Mouse (Mus musculus): Measurements from ENCODE around the gene Ing3.

Ing3 gene

DNA sequence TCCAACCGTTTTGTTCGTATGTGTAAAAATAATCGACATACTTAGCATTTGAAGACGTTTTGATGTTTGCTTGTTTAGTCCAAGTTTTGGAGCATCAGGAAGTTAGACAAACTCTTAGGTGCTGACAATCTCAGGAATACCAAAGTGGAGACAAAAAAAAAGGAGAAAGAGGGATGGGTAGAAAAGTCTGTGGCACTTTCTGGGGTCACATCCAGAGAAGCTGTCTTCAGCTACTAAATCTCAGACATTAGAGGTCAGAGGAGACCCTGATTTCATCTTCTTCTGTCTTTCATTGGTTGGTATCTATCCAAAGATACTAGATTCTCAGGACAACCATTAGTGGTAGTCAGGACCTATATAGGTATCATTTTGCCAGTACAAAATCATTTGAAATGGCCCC lies 41.8 kb downstream of the Ing3 start:
- no peak for DNase-seq (ENCODE audit: low spot score in 2 of 2)

GRCm38 (mm10) chr6:21993070-21993469 lies 43.7 kb downstream of the Ing3 start:
- no peak for DNase-seq (ENCODE audit: low spot score in 2 of 2)

DNA sequence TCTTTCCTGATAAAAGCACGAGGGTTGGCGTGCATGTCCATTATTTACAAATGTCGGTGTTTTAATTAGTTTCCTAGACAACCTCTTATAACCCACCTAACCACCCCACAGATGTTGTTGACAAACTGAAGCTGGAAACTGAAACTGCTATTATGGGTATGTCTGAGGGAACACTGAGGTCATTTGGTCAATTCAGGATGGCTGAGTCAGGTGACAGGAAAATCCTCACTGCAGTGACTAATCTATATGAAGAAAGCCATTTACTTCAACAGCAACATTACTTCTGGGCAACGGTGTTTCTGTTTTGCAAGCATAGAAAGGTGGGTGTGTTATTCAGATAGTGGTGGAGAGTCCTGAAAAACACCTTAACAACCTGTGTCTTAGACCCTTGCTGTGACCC lies 48.8 kb downstream of the Ing3 start:
- no peak for DNase-seq (ENCODE audit: low spot score in 2 of 2)

DNA sequence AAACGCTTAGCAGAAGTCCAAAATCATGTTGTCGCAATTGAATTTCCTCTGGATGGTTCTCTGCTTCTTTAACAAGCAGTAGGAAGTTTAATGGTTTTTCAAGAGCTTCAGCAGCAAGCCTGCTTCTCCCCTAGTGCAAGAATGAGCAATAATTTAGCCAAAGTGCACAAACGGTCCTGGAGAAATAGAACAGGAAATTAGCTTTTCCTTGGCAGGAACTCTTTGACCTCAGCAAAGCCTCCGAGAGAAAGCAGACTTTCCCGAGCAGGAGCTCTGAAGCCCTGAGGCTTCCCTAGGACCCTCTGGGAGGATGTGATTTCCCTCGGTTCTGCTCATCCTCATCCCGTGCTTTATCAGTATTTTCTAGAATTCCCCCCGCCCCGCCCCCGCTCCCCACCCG lies 49.7 kb downstream of the Ing3 start:
- DNase-seq (ENCODE audit: low spot score in 2 of 2) = no peak

DNA sequence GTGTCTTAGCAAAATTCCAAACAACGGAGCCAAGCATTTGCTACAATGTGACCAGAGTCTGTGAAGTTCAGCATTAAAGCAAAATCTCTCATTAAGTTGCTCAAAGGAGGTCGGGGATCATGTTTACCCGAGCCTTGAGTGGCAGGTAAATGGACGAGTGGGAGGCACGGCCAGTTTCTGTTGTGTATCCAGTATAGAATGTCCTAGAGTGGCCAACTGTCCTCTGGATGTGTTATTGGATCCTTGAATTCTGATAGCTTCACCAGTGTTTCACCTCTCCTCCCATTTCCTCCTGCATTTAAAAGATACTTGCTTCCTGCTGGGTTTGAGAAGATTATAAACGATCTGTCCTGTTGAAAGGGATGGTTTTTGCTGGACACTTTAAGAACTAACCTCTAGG lies 50.7 kb downstream of the Ing3 start:
- no peak for DNase-seq (ENCODE audit: low spot score in 2 of 2)

GRCm38 (mm10) chr6:22000881-22001280 lies 51.5 kb downstream of the Ing3 start:
- no peak for DNase-seq (ENCODE audit: low spot score in 2 of 2)

DNA sequence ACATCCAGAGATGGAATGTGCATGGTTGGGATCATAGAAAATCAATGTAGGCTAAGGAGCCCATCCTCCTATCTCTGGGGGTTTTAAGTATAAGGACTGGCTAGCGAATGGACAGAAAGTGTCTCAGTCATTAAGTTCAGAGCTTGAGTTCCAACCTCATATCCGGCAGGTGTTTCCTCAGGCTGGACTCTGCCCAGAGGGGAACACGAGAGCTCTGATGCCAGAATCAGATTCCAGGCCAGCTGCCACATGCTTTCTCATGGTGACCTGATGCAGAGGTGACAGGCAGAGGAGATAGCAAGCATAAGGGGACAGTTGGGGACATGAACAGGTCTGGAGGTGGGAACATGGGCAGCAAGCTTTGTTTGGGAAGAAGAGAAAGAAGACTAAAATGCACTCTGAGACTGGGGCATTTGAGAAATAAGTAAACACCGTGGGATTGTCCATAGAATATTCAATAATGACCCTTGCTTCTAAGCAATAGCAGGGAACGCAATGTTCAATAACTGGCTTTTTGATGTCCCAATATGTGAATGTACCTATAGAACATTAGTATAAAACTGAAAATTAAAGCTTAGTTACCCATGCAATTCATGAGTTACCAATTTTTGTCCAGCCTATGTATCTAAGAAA lies 52.0 kb downstream of the Ing3 start:
- DNase-seq (ENCODE audit: low spot score in 2 of 2) = no peak

- DNase-seq (ENCODE audit: low spot score in 2 of 2) = no peak
These were observed 53.3 kb downstream of the Ing3 start for GRCm38 (mm10) chr6:22002521-22003199.

DNA sequence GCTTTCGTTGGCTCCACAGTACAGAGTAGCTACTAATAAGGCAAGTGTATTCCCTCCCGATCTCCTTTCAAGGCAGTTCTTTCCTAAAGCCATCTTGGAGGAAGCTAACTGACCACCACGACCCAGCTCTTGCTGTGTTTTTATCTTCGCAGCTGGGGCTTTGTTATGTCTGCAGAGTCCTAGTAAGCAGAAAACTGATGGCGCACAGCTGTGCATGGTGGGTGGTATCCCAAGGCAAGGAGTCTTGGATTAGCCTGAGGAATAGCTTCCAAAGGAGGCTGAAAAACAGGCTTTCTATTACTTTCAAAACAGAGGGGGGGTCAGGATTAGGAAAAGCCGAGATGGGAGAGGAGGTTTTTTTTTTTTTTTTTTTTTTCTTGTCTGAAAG lies 53.8 kb downstream of the Ing3 start:
- no peak for DNase-seq (ENCODE audit: low spot score in 2 of 2)

DNA sequence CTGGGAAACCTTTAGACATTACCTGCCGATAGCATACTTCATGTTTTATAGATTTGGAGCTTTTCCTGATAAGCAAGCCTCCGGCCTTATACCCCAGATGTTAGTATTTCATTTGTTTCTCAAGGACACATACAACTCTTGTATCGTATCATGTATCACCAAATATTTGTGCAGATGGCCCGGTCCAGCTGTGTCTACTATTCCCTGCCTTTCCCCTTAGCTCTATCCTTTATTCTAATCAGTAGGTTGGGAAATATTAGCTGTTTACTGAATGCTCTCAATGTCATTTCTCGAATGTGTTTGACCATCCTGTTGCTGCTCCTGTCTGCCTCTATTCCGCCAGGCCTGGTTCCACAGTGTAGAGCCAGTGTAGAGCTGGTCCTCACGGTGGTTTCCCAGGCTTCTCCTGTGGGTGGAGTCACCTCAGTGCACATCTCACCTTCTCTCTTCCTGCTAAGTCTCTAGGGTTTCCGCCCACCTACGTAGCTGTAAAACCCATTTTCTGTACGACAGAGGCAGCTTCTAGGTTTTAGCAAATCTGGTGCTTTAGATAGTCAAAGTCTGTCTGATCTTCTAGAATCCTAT lies 54.7 kb downstream of the Ing3 start:
- no peak for DNase-seq (ENCODE audit: low spot score in 2 of 2)

GRCm38 (mm10) chr6:22008346-22008745 lies 59.0 kb downstream of the Ing3 start:
- no peak for DNase-seq (ENCODE audit: low spot score in 2 of 2)

DNA sequence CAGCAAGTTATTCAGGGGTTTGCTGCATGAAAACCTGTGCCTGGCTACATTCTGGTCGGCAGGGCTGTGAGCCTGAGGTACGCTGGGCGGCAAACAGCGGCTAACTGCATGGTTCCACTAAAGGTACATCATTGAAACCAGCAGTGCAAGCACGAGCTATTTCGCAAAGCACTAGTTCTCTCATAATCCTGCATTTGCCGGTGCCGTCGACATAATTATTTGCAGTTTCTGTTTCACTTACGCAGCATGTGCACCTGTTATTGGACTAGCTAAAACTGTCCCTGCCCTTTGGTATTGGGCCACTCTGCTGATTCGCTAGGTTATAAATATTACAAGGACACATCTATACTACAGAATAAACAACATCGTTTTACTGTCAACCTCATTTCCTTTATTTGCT lies 60.9 kb downstream of the Ing3 start:
- DNase-seq (ENCODE audit: low spot score in 2 of 2) = no peak

GRCm38 (mm10) chr6:22010761-22011281 lies 61.5 kb downstream of the Ing3 start:
- DNase-seq (ENCODE audit: low spot score in 2 of 2) = no peak

DNA sequence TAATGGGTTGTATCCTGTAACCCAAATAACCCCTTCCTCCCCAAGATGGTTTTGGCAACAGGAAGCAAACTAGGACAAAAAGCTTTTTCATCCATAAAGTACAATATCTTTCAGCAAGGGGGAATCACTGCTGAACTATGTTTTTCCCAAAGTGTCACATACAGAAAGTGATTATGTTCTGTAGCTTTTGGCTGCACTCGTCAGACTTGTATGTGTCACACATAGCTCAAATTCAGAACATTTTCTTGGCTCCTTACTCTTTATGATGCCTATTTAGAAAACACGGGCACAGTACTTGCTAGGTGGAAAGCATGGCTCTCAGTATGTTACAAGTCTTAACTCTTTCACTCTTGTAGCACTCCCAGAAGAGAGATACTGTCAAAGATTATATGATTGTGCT lies 62.2 kb downstream of the Ing3 start:
- no peak for DNase-seq (ENCODE audit: low spot score in 2 of 2)

- DNase-seq (ENCODE audit: low spot score in 2 of 2) = no peak
These were observed 62.7 kb downstream of the Ing3 start for GRCm38 (mm10) chr6:22012099-22012498.

DNA sequence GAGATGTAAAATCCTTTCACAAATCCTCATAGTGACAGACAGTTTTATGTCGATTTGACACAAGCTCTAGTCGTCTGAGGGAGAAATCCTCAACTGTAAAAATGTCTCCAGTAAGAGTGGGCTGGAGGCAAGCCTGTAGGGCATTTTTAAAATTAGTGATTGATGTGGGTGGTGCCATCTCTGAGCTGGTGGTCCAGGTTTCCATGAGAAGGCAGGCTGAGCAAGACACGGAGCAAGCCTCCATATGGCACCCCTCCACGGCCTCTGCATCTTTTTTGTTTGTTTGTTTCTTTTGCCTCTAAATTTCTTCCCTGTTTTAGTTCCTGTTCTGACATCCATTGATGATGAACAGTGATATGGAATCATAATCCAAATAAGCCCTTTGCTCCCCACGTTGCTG lies 63.1 kb downstream of the Ing3 start:
- no peak for DNase-seq (ENCODE audit: low spot score in 2 of 2)

DNA sequence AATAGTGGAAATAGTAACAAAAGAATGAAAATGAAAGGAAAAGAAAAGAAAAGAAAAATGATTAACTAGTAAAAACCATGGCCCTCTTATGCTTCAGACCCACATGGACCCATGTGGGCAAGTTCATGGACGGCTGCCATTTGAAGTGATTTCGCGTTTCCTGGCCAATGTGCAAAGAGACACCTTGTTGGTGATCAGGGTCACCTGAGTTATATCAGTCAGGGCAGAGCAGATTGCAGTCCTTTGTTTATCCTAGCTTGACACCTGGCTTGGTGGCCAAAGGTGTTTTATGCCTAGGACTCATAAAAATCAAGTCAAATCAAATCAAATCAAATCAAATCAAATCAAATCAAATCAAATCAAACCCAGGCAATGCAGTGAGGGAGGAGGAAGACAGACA lies 64.0 kb downstream of the Ing3 start:
- no peak for DNase-seq (ENCODE audit: low spot score in 2 of 2)

GRCm38 (mm10) chr6:22014291-22014911 lies 65.0 kb downstream of the Ing3 start:
- no peak for DNase-seq (ENCODE audit: low spot score in 2 of 2)

GRCm38 (mm10) chr6:22017631-22018030 lies 68.3 kb downstream of the Ing3 start:
- no peak for DNase-seq (ENCODE audit: low spot score in 2 of 2)

GRCm38 (mm10) chr6:22018768-22019445 lies 69.5 kb downstream of the Ing3 start:
- no peak for DNase-seq (ENCODE audit: low spot score in 2 of 2)

DNA sequence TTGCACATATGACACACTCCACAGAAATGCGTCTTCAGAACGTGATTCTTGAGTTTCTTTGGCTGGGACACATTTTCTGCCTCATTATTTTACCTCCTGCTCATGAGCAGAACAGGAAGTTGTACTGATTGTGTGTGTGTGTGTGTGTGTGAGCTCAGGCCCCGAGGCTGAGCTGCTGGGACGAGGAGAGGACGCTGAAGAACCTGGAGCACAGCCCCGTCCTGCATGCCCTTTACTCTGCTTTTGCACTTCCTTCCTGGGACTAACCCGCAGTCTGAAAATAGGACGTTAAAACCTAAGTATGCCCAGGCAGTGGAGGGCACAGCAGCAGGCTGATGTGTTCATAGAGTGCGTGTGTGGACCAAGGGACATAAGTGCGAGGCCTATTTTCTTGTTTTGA lies 70.3 kb downstream of the Ing3 start:
- no peak for DNase-seq (ENCODE audit: low spot score in 2 of 2)

DNA sequence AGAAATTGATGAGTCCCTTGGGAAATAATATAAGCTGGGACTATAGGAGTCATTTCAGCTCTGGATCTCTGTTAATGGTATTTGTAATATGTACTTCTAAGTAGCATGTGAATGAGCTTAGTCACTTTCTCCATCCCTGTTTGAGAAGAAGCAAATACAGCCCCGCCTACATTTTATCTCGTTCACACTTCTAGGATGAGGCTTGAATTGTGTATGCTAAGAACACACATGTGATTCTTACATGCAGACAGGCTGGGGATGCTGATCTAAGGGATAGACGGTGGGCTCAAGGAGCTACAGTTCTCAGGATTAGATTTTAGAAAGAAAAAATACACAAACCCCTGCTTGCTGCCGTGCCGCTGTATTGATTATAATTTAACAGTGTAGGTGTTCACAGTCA lies 71.3 kb downstream of the Ing3 start:
- no peak for DNase-seq (ENCODE audit: low spot score in 2 of 2)
